Comparison of ENCODE assay signal across 10 mouse cellular contexts in genomic region chr16:43409910-43410612, GRCm38 (mm10).
DNase-seq lines count a peak whose midpoint lies in the region; ATAC-seq and TF ChIP-seq lines count a peak whose summit lies in the region.
"Had no signal": no experiment of that assay in that cellular context is flagged by ENCODE, and none has a peak within 500 bp of the region (broad histone marks: within the 10 kb centered on the region; RNA-seq: fewer than 3 reads in every experiment).

No protein-coding gene starts in this region.

- H3K4me1 ChIP-seq in heart, embryonic 10.5 days = peaks cover 18% of the 10 kb centered on the region
- H3K4me1 ChIP-seq: liver, embryonic 15.5 days had no signal

- TF ChIP-seq POLR2A in brain, embryonic 14.5 days (IDR thresholded peaks at IDR 0.05; ENCODE audit: borderline replicate concordance, extremely low read depth, insufficient read depth, insufficient read length, poor library complexity, severe bottlenecking) = no peak

- intact Hi-C loops in left cerebral cortex, postnatal 10 days (cut with DNase I) = no loop called here

- H3K36me3 ChIP-seq in heart, embryonic 10.5 days = no peaks in the 10 kb centered on the region
- H3K36me3 ChIP-seq: liver, embryonic 15.5 days; neural tube, embryonic 12.5 days had no signal

- DNase-seq in left cerebral cortex, postnatal 10 days (ENCODE audit: extremely low spot score in 1 of 2, low spot score in 2 of 2) = peak; percentile 34 to 45
- no peak for DNase-seq in left cerebral cortex, adult 11 months (ENCODE audit: low spot score)
- DNase-seq in brain, embryonic 14.5 days (ENCODE audit: low read depth) = peak; percentile 65
- DNase-seq in cerebellum, postnatal 36 days = peak; percentile 54 to 57
- peak; percentile 75 for DNase-seq in lung, postnatal 14 days
- no peak for DNase-seq in heart, embryonic 10.5 days (ENCODE audit: low spot score)
- DNase-seq in urinary bladder, postnatal 4 days (ENCODE audit: low spot score in 2 of 2) = no peak

- TF ChIP-seq CTCF in brain, embryonic 14.5 days (IDR thresholded peaks at IDR 0.05; ENCODE audit: borderline replicate concordance, extremely low read depth, insufficient read depth, insufficient read length) = no peak

- no peaks in the 10 kb centered on the region for H3K27me3 ChIP-seq in heart, embryonic 10.5 days (ENCODE audit: insufficient read depth, poor library complexity, severe bottlenecking)
- H3K27me3 ChIP-seq: liver, embryonic 15.5 days; neural tube, embryonic 12.5 days had no signal

- no peak overlapping the region for H3K27ac ChIP-seq in heart, embryonic 10.5 days
- H3K27ac ChIP-seq: liver, embryonic 15.5 days; neural tube, embryonic 12.5 days had no signal

- 83% methylated on average over 12 of the region's 12 CpGs for WGBS in heart, embryonic 10.5 days

- ATAC-seq in erythroid progenitor cell, adult 5-6 weeks (replicated peaks; ENCODE audit: low FRiP score, poor library complexity, severe bottlenecking) = no peak

- no peaks in the 10 kb centered on the region for H3K9me3 ChIP-seq in heart, embryonic 10.5 days
- H3K9me3 ChIP-seq: liver, embryonic 15.5 days; neural tube, embryonic 12.5 days had no signal

- no peak overlapping the region for H3K4me3 ChIP-seq in heart, embryonic 10.5 days
- H3K4me3 ChIP-seq: liver, embryonic 15.5 days; neural tube, embryonic 12.5 days had no signal

Comparison
In these comparisons a context has a peak if more than half of its experiments do, and no peak if none do; other contexts are left out.
1. DNase-seq: peak in left cerebral cortex, postnatal 10 days (2 of 2), brain, embryonic 14.5 days (single experiment), cerebellum, postnatal 36 days (2 of 2) and lung, postnatal 14 days (single experiment); none in left cerebral cortex, adult 11 months (single experiment), heart, embryonic 10.5 days (single experiment) and urinary bladder, postnatal 4 days (0 of 2).